Mouse (Mus musculus): ENCODE results near the gene Tm9sf4. TPM values are rescaled to one million over a fixed set of nuclear protein-coding genes. Genes with fewer than 3 reads are reported as not detected.

Gene Tm9sf4
- total and polyA plus RNA-seq, 3 experiments: 35.2 to 109 (median 42.9) TPM

DNA sequence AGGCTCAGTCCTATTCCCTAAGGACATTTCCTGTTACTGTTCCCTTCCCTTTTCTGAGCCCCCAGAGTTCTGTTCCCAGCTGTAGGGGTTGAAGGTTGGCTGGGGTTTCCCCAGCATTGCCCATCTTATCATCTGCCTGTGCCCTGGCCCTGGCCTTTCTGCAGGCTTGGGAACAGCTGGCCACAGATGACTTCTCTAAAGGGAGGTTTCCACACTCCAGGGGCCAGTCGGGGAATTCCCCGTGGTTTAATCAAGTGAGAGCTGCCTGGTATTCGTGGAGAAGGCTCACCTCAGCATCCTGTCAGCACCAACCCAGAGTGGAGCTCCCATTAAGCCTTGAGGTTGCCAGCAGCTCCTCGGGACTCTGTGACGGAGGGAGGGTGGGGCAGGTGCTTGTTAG lies 37.4 kb downstream of the Tm9sf4 start:
- H3K4me3 ChIP-seq (ENCODE audit: low read depth, low read length): no peak overlapping the region; the same call in 1 of the 2 replicates
- no peak for DNase-seq (ENCODE audit: low spot score)
- no peaks in the 10 kb centered on the region for H3K27me3 ChIP-seq (ENCODE audit: insufficient read depth, low read length)
- peaks cover 88% of the 10 kb centered on the region for H3K36me3 ChIP-seq (replicated peaks)
- no peaks in the 10 kb centered on the region for H3K9me3 ChIP-seq (replicated peaks)
- ATAC-seq (ENCODE audit: extremely low read depth, insufficient number of reproducible peaks, low FRiP score, poor library complexity, severe bottlenecking): no peak
- peaks cover 34% of the 10 kb centered on the region for H3K4me1 ChIP-seq (ENCODE audit: insufficient read depth, low read depth, low read length)
- TF ChIP-seq POLR2AphosphoS5 (IDR thresholded peaks at IDR 0.05; ENCODE audit: insufficient replicate concordance, low read depth, low read length) (no peak), CTCF (IDR thresholded peaks at IDR 0.05; ENCODE audit: low read depth, low read length) (no peak), GATA1 (IDR thresholded peaks at IDR 0.05; ENCODE audit: borderline replicate concordance, low read length) (no peak), TAL1 (conservative IDR thresholded peaks at IDR 0.05; ENCODE audit: low read depth, low read length) (no peak), GATA2 (IDR thresholded peaks at IDR 0.05; ENCODE audit: borderline replicate concordance, low read depth, low read length) (no peak)

DNA sequence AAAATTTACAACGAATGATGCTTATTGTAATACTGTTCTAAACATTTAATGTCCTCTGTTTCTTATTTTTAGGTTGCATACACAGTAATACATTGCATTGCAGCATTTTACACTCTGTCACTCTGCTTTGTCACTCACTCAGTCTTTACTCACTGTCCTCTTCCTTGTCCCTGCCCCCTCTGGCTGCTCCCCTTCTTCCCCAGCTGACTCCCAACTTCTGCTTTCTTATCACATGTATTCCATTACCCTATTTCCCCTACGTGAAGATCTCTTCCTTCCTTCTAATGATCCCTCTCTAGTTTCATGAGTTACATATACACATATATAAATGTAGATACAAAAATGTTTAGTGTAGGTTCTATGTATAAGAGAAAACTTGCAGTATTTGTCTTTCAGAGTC lies 38.0 kb downstream of the Tm9sf4 start:
- Histone ChIP-seq H3K4me3 (ENCODE audit: low read depth, low read length) (no peak overlapping the region), H3K36me3 (replicated peaks) (peaks cover 90% of the 10 kb centered on the region), H3K27me3 (ENCODE audit: insufficient read depth, low read length) (no peaks in the 10 kb centered on the region), H3K4me1 (ENCODE audit: insufficient read depth, low read depth, low read length) (peaks cover 32% of the 10 kb centered on the region), H3K9me3 (replicated peaks) (no peaks in the 10 kb centered on the region)
- TF ChIP-seq GATA2 (IDR thresholded peaks at IDR 0.05; ENCODE audit: borderline replicate concordance, low read depth, low read length) (no peak), GATA1 (IDR thresholded peaks at IDR 0.05; ENCODE audit: borderline replicate concordance, low read length) (no peak), TAL1 (conservative IDR thresholded peaks at IDR 0.05; ENCODE audit: low read depth, low read length) (no peak)
- no peak for DNase-seq (ENCODE audit: low spot score)
- ATAC-seq (ENCODE audit: extremely low read depth, insufficient number of reproducible peaks, low FRiP score, poor library complexity, severe bottlenecking): peak; percentile 15

DNA sequence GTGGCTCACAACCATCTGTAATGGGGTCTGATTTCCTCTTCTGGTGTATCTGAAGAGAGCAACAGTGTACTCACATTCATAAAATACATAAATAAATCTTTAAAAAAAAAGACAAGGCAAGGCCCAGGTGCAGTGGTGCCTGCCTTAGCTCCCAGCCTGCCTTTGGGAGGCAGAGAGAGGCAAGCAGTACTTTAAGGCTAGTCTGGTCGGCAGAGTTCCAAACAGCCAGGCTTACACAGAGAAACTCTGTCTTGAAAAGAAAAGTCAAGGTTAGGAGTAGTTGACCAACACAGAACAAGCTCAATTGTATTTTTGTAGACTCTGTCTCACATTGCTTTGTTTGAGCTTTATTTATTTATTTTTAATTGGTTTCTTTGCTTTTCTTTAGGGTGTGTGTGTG lies 41.7 kb downstream of the Tm9sf4 start:
- H3K4me3 ChIP-seq (ENCODE audit: low read depth, low read length): no peak overlapping the region
- ATAC-seq (ENCODE audit: extremely low read depth, insufficient number of reproducible peaks, low FRiP score, poor library complexity, severe bottlenecking): no peak
- H3K4me1 ChIP-seq (ENCODE audit: insufficient read depth, low read depth, low read length): peaks cover 17% of the 10 kb centered on the region
- no peak for DNase-seq (ENCODE audit: low spot score)
- no peaks in the 10 kb centered on the region for H3K9me3 ChIP-seq (replicated peaks)
- H3K27me3 ChIP-seq (ENCODE audit: insufficient read depth, low read length): no peaks in the 10 kb centered on the region
- H3K36me3 ChIP-seq (replicated peaks): peaks cover 93% of the 10 kb centered on the region
- TF ChIP-seq GATA2 (IDR thresholded peaks at IDR 0.05; ENCODE audit: borderline replicate concordance, low read depth, low read length) (no peak), POLR2AphosphoS5 (IDR thresholded peaks at IDR 0.05; ENCODE audit: insufficient replicate concordance, low read depth, low read length) (no peak), TAL1 (conservative IDR thresholded peaks at IDR 0.05; ENCODE audit: low read depth, low read length) (no peak), GATA1 (IDR thresholded peaks at IDR 0.05; ENCODE audit: borderline replicate concordance, low read length) (no peak), CTCF (IDR thresholded peaks at IDR 0.05; ENCODE audit: low read depth, low read length) (no peak)

DNA sequence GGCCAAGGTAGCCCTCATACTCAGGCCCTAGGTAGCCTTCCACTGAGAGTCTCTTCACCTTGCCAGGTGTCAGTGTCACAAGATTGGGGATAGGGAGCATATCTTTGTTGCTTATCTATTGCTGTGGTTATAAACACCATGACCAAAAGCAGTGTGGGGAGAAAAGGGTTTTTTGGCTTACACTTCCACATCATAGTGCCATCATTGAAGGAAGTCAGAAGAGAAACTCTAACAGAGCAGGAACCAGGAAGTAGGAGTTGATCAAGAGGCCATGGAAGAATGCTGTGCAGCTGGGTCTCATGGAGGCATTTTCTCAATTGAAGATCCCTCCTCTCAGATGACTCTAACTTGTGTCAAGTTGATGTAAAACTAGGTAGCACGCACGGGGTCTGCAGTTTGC lies 47.0 kb downstream of the Tm9sf4 start:
- ATAC-seq (ENCODE audit: extremely low read depth, insufficient number of reproducible peaks, low FRiP score, poor library complexity, severe bottlenecking) (no peak), DNase-seq (ENCODE audit: low spot score) (no peak)
- peaks cover 73% of the 10 kb centered on the region for H3K36me3 ChIP-seq (replicated peaks)
- H3K4me3 ChIP-seq (ENCODE audit: low read depth, low read length): no peak overlapping the region
- peaks cover 22% of the 10 kb centered on the region for H3K4me1 ChIP-seq (ENCODE audit: insufficient read depth, low read depth, low read length)
- TF ChIP-seq TAL1 (conservative IDR thresholded peaks at IDR 0.05; ENCODE audit: low read depth, low read length): no peak
- no peak for TF ChIP-seq GATA2 (IDR thresholded peaks at IDR 0.05; ENCODE audit: borderline replicate concordance, low read depth, low read length)
- TF ChIP-seq CTCF (IDR thresholded peaks at IDR 0.05; ENCODE audit: low read depth, low read length): no peak
- no peaks in the 10 kb centered on the region for H3K9me3 ChIP-seq (replicated peaks)
- no peaks in the 10 kb centered on the region for H3K27me3 ChIP-seq (ENCODE audit: insufficient read depth, low read length)

DNA sequence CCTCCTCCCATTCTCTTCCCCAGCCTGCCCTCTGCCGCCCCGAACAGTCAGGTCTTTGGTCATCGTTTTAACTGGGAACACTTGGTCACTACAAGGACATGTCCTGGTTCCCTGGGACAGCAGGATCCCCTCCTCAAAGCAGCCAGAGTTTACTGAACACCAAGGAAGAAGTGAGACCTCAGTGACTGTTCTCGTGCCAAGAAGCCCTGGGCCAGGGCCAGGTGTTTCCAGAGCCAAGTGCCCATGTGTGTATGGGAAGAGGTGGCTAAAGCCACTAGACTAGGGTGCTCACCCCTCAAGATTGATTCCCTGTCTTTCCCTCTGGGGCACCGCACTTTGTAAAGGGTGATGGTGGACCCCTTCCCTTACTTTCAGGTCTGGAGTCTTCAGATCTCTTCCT lies 48.2 kb downstream of the Tm9sf4 start:
- H3K9me3 ChIP-seq (replicated peaks): no peaks in the 10 kb centered on the region
- no peak for DNase-seq (ENCODE audit: low spot score)
- no peak for ATAC-seq (ENCODE audit: extremely low read depth, insufficient number of reproducible peaks, low FRiP score, poor library complexity, severe bottlenecking)
- H3K27me3 ChIP-seq (ENCODE audit: insufficient read depth, low read length): no peaks in the 10 kb centered on the region
- peaks cover 25% of the 10 kb centered on the region for H3K4me1 ChIP-seq (ENCODE audit: insufficient read depth, low read depth, low read length)
- no peak overlapping the region for H3K4me3 ChIP-seq (ENCODE audit: low read depth, low read length)
- no peak for TF ChIP-seq TAL1 (conservative IDR thresholded peaks at IDR 0.05; ENCODE audit: low read depth, low read length)
- peaks cover 62% of the 10 kb centered on the region for H3K36me3 ChIP-seq (replicated peaks)

DNA sequence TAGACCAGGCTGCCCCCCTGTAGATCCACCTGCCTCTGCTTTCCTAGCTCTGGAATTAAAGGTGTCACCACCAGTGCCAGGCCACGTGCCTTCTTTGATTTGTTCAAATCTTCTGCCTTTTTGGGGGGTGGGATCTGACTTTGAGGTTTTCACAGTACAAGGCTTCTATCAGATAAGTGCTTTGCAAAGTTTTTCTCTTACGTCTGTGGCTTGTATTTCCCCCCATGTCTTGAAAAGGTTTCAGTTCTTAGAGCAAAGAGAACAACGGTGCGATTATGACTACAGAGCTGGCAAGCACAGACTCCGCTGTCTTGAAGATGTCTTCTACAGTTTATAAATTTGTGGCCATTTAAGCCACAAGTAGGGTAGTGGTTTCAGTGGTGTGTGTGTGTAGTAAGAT lies 50.3 kb downstream of the Tm9sf4 start:
- Histone ChIP-seq H3K9me3 (replicated peaks) (no peaks in the 10 kb centered on the region), H3K4me3 (ENCODE audit: low read depth, low read length) (no peak overlapping the region), H3K36me3 (replicated peaks) (peaks cover 40% of the 10 kb centered on the region), H3K27me3 (ENCODE audit: insufficient read depth, low read length) (no peaks in the 10 kb centered on the region), H3K4me1 (ENCODE audit: insufficient read depth, low read depth, low read length) (peaks cover 43% of the 10 kb centered on the region)
- TF ChIP-seq CTCF (IDR thresholded peaks at IDR 0.05; ENCODE audit: low read depth, low read length): no peak
- no peak for TF ChIP-seq POLR2AphosphoS5 (IDR thresholded peaks at IDR 0.05; ENCODE audit: insufficient replicate concordance, low read depth, low read length)
- TF ChIP-seq GATA2 (IDR thresholded peaks at IDR 0.05; ENCODE audit: borderline replicate concordance, low read depth, low read length): no peak
- no peak for TF ChIP-seq TAL1 (conservative IDR thresholded peaks at IDR 0.05; ENCODE audit: low read depth, low read length)
- no peak for TF ChIP-seq GATA1 (IDR thresholded peaks at IDR 0.05; ENCODE audit: borderline replicate concordance, low read length)
- DNase-seq (ENCODE audit: low spot score) (no peak), ATAC-seq (ENCODE audit: extremely low read depth, insufficient number of reproducible peaks, low FRiP score, poor library complexity, severe bottlenecking) (no peak)

DNA sequence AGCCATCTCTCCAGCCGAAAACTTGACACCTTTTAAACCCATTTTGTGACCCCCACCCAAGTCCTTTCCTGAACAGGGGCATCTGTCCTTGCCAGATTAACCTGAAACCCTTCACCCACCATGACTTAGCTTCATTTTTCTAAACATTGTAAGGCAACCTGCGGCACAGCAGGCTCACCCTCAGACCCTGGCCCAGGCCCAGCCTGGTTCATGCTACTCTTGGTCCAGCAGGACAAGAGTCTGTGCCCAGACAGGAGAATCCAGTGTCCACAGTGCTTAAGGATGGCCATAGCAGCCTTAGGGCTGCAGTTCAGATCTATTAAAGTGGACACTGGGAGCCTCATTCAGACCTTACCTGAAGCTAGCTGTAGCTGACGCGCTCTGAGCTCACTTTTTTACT lies 52.2 kb downstream of the Tm9sf4 start:
- DNase-seq (ENCODE audit: low spot score) (no peak), ATAC-seq (ENCODE audit: extremely low read depth, insufficient number of reproducible peaks, low FRiP score, poor library complexity, severe bottlenecking) (no peak)
- TF ChIP-seq GATA1 (IDR thresholded peaks at IDR 0.05; ENCODE audit: borderline replicate concordance, low read length): no peak
- no peak for TF ChIP-seq GATA2 (IDR thresholded peaks at IDR 0.05; ENCODE audit: borderline replicate concordance, low read depth, low read length)
- no peak for TF ChIP-seq TAL1 (conservative IDR thresholded peaks at IDR 0.05; ENCODE audit: low read depth, low read length)
- no peak for TF ChIP-seq CTCF (IDR thresholded peaks at IDR 0.05; ENCODE audit: low read depth, low read length)
- TF ChIP-seq POLR2AphosphoS5 (IDR thresholded peaks at IDR 0.05; ENCODE audit: insufficient replicate concordance, low read depth, low read length): no peak
- Histone ChIP-seq H3K4me3 (ENCODE audit: low read depth, low read length) (no peak overlapping the region), H3K36me3 (replicated peaks) (peaks cover 22% of the 10 kb centered on the region), H3K9me3 (replicated peaks) (no peaks in the 10 kb centered on the region), H3K27me3 (ENCODE audit: insufficient read depth, low read length) (no peaks in the 10 kb centered on the region), H3K4me1 (ENCODE audit: insufficient read depth, low read depth, low read length) (peaks cover 50% of the 10 kb centered on the region)

Measured in G1E (cell line).